ENCODE assay signal across 8 mouse cellular contexts in genomic region chr17:7945117-7946052, GRCm38 (mm10). TPM values are rescaled to one million over a fixed set of nuclear protein-coding genes. Genes with fewer than 3 reads are reported as not detected.
DNase-seq lines count a peak whose midpoint lies in the region.
"Not testable (repeated sequence)": the region's sequence is repeated elsewhere in the genome, so short reads cannot be mapped to it uniquely, and the experiment has no call there.

Rsph3a (plus strand) TSS chr17:7945614.

- H3K27me3 ChIP-seq in megakaryocyte, embryonic 14.5 days (replicated peaks) = not testable (repeated sequence)

- DNase-seq in adrenal gland, adult (ENCODE audit: inconsistent age in 2 of 2, low spot score in 1 of 2) = peak; percentile 91 to 95
- peak; percentile 90 for DNase-seq in embryo, embryonic 10.5 days (ENCODE audit: low spot score)
- peak; percentile 90 for DNase-seq in gastrocnemius, postnatal 14 days
- peak; percentile 80 for DNase-seq in induced T-regulatory cell, adult 2 months (ENCODE audit: low read depth)
- peak; percentile 49 to 83 for DNase-seq in left cerebral cortex, adult 9 months (ENCODE audit: low spot score in 2 of 2)
- peak; percentile 73 to 84 for DNase-seq in right cerebral cortex, adult 2 months (ENCODE audit: low spot score in 2 of 2)
- DNase-seq in urinary bladder, postnatal 10 days (ENCODE audit: low spot score) = peak; percentile 57

- not testable (repeated sequence) for H3K9me3 ChIP-seq in megakaryocyte, embryonic 14.5 days

- H3K4me3 ChIP-seq in megakaryocyte, embryonic 14.5 days (replicated peaks) = peak within 1 kb of the TSS; percentile 90

- peaks cover 15% of the 10 kb centered on the region for H3K4me1 ChIP-seq in megakaryocyte, embryonic 14.5 days

- intact Hi-C loops in gastrocnemius, postnatal 14 days (cut with DNase I; ENCODE audit: low total_unique reads) = not testable (repeated sequence)

- not testable (repeated sequence) for H3K36me3 ChIP-seq in megakaryocyte, embryonic 14.5 days (replicated peaks; ENCODE audit: low read length)

RNA-seq across cellular contexts. Expression of gene Rsph3a, which starts in this region (rescaled TPM):
- total RNA-seq in gastrocnemius, postnatal 14 days (2021) = 10 to 100 TPM; 19.6 to 20.1 TPM
- polyA plus RNA-seq in megakaryocyte, embryonic 14.5 days (2012; ENCODE audit: insufficient read depth, low replicate concordance) = 62.6 and 98.0 TPM in 2 replicates

Comparison
In these comparisons a context has a peak if more than half of its experiments do, and no peak if none do; other contexts are left out.
1. Peak in every context shown above with its lines: DNase-seq and H3K4me3 ChIP-seq.